Mouse (Mus musculus): ENCODE results near the gene Clba1.
A peak's percentile ranks its signal among the peaks of the same experiment; 100 is the strongest.
"Not testable (repeated sequence)": the region's sequence is repeated elsewhere in the genome, so short reads cannot be mapped to it uniquely, and the experiment has no call there.

The Clba1 gene

GRCm38 (mm10) chr12:112795466-112796104, 13.2 kb upstream of the Clba1 start:
- no peak for DNase-seq

- no peak for DNase-seq
Observed at GRCm38 (mm10) chr12:112796551-112797510, 11.9 kb upstream of the Clba1 start.

- DNase-seq, result no peak
Observed at GRCm38 (mm10) chr12:112797672-112798331, 10.9 kb upstream of the Clba1 start.

GRCm38 (mm10) chr12:112798332-112798681, 10.4 kb upstream of the Clba1 start:
- DNase-seq, result no peak

GRCm38 (mm10) chr12:112798716-112799115, 10.0 kb upstream of the Clba1 start:
- no peak for DNase-seq

- no peak for DNase-seq
Observed at GRCm38 (mm10) chr12:112799237-112799970, 9.3 kb upstream of the Clba1 start.

GRCm38 (mm10) chr12:112800476-112800875, 8.3 kb upstream of the Clba1 start:
- peak; percentile 77 for DNase-seq

- peak; percentile 88 for DNase-seq
Observed at GRCm38 (mm10) chr12:112801864-112802846, 6.6 kb upstream of the Clba1 start, which contains the start of gene Ahnak2. TSS of gene Ahnak2 (minus strand) at chr12:112802657.

- DNase-seq, result no peak
Observed at GRCm38 (mm10) chr12:112802917-112803316, 5.8 kb upstream of the Clba1 start.

GRCm38 (mm10) chr12:112804046-112804445, 4.7 kb upstream of the Clba1 start:
- DNase-seq, result no peak

GRCm38 (mm10) chr12:112806044-112806443, 2.7 kb upstream of the Clba1 start:
- DNase-seq, result no peak

GRCm38 (mm10) chr12:112807796-112808195, 941 bp upstream of the Clba1 start:
- no peak for DNase-seq

- no peak for DNase-seq
Observed at GRCm38 (mm10) chr12:112808212-112808586, 538 bp upstream of the Clba1 start.

- DNase-seq, result no peak
Observed at GRCm38 (mm10) chr12:112809641-112810040, 904 bp downstream of the Clba1 start.

GRCm38 (mm10) chr12:112810092-112810885, 1.6 kb downstream of the Clba1 start:
- no peak for DNase-seq

- no peak for DNase-seq
Observed at GRCm38 (mm10) chr12:112813370-112813769, 4.6 kb downstream of the Clba1 start.

GRCm38 (mm10) chr12:112814682-112815470, 6.1 kb downstream of the Clba1 start:
- DNase-seq, result no peak

GRCm38 (mm10) chr12:112816294-112816693, 7.6 kb downstream of the Clba1 start:
- DNase-seq, result peak; percentile 69

- DNase-seq, result not testable (repeated sequence)
Observed at GRCm38 (mm10) chr12:112816866-112817265, 8.1 kb downstream of the Clba1 start.
